Mouse (Mus musculus) stomach, embryonic 16.5 days (tissue): ENCODE data around the gene Pdcd5. TPM values are rescaled to one million over a fixed set of nuclear protein-coding genes. Genes with fewer than 3 reads are reported as not detected.

ENCODE experiments used
- ATAC-seq: fragments of 200-750 bp; cut with Nextera tagmentation; 2 replicates; pipeline ENCODE4 v1.8.0; 2017; ENCODE audit warnings: moderate number of reproducible peaks, moderate TSS enrichment; ENCODE audit not compliant: insufficient read depth, low FRiP score
- H3K27ac ChIP-seq: fragments of 300-500 bp; sonication (generic); 2 replicates; pipeline ENCODE4 v1.5.1; 2014; ENCODE audit warnings: low read length
- H3K27me3 ChIP-seq: fragments of 300-500 bp; sonication (generic); 2 replicates; pipeline ENCODE4 v1.6.1; 2014; ENCODE audit warnings: low read length, control low read depth, mixed read lengths; ENCODE audit not compliant: control insufficient read depth, insufficient read depth
- H3K36me3 ChIP-seq: fragments of 300-500 bp; sonication (generic); 2 replicates; pipeline ENCODE4 v1.6.1; 2014; ENCODE audit warnings: low read length; ENCODE audit not compliant: control insufficient read depth, insufficient read depth
- H3K4me1 ChIP-seq: fragments of 300-500 bp; sonication (generic); 2 replicates; pipeline ENCODE4 v1.6.1; 2014; ENCODE audit warnings: low read length, control low read depth, mixed read lengths; ENCODE audit not compliant: control insufficient read depth, insufficient read depth
- H3K4me2 ChIP-seq: fragments of 300-500 bp; sonication (generic); 2 replicates; pipeline ENCODE4 v1.6.1; 2014; ENCODE audit warnings: low read depth, low read length, mixed read lengths
- H3K4me3 ChIP-seq: fragments of 300-500 bp; sonication (generic); replicated peaks from 2 replicates; pipeline ENCODE4 v1.5.1; 2014; ENCODE audit warnings: mild to moderate bottlenecking, low read length
- H3K9ac ChIP-seq: fragments of 300-500 bp; sonication (generic); 2 replicates; pipeline ENCODE4 v1.6.1; 2014; ENCODE audit warnings: low read length
- H3K9me3 ChIP-seq: fragments of 300-500 bp; sonication (generic); replicated peaks from 2 replicates; pipeline ENCODE4 v1.6.1; 2016; ENCODE audit warnings: low read length, control low read depth; ENCODE audit not compliant: control insufficient read depth
- WGBS: fragments of 180-500 bp; shearing (Covaris S2); extraction: QIAGEN DNeasy Blood & Tissue Kit; methylation state at CpG from one replicate; pipeline ENCODE4 v1.1.7; 2014; 5-methylcytosine and 5-hydroxymethylcytosine counted together
- polyA plus RNA-seq: library from polyadenylated mRNA; unstranded; fragments of >200 nt; fragmentation: Nextera tagmentation; extraction: Ambion mirVana; gene quantifications from 2 replicates; pipeline ENCODE4 v1.2.1, GENCODE M21; 2015

The Pdcd5 gene
- polyA plus RNA-seq: 192 and 216 TPM in 2 replicates

DNA sequence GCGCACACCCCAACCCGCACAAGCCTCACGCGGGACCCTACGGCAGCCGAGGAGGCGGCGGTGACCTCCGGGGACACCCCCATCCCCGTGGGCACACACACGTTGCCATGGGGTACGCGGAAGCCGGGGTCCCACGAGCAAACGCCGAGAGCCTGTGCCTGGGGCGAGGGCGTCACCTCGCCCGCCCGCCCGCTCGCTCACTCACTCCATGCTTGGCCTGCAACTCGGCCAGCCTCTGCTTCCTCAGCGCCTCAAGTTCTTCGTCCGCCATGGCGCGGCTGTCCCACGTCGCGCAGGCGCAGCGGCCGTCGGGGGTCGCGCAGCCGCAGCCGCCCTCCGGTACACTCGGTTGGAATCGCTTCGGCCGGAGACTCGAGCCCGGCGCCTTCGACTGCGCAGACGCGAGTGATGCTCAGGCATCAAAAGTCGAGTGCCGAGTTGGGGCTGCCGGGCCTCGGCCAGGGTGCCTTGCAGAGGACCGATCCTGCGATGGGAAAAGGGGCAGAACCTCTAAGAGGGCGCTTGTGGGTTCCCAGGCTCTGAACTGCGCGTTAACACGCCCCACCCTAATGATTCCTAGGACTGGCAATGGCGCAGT lies at the start of gene Pdcd5:
Gene Pdcd5 (minus strand): TSS at position 421 of the 598 bp plus-strand sequence.
- H3K4me2 ChIP-seq: peak within 1 kb of the TSS; percentile 68
- H3K9me3 ChIP-seq: no peaks in the 10 kb centered on the region; the same call in 1 of the 2 replicates
- peak within 1 kb of the TSS; percentile 61 for H3K27ac ChIP-seq
- peak within 1 kb of the TSS; percentile 96 for H3K9ac ChIP-seq
- peak; percentile 91 for ATAC-seq
- WGBS: under 1% methylated on average over 64 of the region's 64 CpGs
- H3K36me3 ChIP-seq: no peaks in the 10 kb centered on the region
- H3K27me3 ChIP-seq: no peaks in the 10 kb centered on the region
- peak within 1 kb of the TSS; percentile 95 for H3K4me3 ChIP-seq
- peaks cover 7% of the 10 kb centered on the region; the same call in 1 of the 2 replicates for H3K4me1 ChIP-seq

DNA sequence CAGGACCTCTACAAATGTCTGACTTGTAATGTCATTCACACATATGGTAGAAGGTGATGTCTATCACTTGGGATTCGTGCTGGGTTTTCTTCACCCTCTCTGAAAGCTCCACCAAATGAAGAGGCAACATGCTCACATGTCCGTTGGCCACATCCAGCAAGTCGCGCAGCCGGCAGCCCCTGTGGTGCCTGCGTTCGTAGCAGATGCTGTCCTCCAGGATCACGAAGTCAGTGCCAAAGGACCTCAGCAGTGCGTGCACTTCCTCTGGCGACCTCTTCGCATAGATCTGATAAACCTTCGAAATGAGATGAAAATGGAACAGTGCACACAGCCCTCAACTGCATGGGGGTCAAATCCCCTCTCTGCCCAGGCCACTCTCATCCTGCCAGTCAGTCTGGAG lies 45.3 kb upstream of the Pdcd5 start:
- no peak for ATAC-seq
- Histone ChIP-seq H3K9me3 (no peaks in the 10 kb centered on the region), H3K4me2 (no peak overlapping the region), H3K4me1 (no peaks in the 10 kb centered on the region), H3K4me3 (no peak overlapping the region), H3K9ac (no peak overlapping the region), H3K27ac (no peak overlapping the region), H3K36me3 (no peaks in the 10 kb centered on the region), H3K27me3 (no peaks in the 10 kb centered on the region)
- WGBS: 90% methylated on average over 12 of the region's 12 CpGs

- H3K4me3 ChIP-seq: no peak overlapping the region
Measured at GRCm38 (mm10) chr7:35692117-35692516, 44.8 kb upstream of the Pdcd5 start.

GRCm38 (mm10) chr7:35688781-35689349 lies 41.5 kb upstream of the Pdcd5 start:
- no peak overlapping the region for H3K27ac ChIP-seq
- H3K27me3 ChIP-seq: no peaks in the 10 kb centered on the region
- H3K9me3 ChIP-seq: no peaks in the 10 kb centered on the region
- no peak overlapping the region for H3K4me3 ChIP-seq
- no peaks in the 10 kb centered on the region for H3K4me1 ChIP-seq
- no peak for ATAC-seq
- H3K36me3 ChIP-seq: no peaks in the 10 kb centered on the region
- H3K9ac ChIP-seq: no peak overlapping the region
- H3K4me2 ChIP-seq: no peak overlapping the region
- WGBS: 85% methylated on average over 11 of the region's 11 CpGs

More at GRCm38 (mm10) chr7:35692117-35692516, 44.8 kb upstream of the Pdcd5 start:
- no peaks in the 10 kb centered on the region for H3K9me3 ChIP-seq
- H3K9ac ChIP-seq: no peak overlapping the region
- H3K27ac ChIP-seq: no peak overlapping the region
- 80% methylated on average over 14 of the region's 14 CpGs for WGBS
- no peaks in the 10 kb centered on the region for H3K4me1 ChIP-seq
- no peak overlapping the region for H3K4me2 ChIP-seq
- no peaks in the 10 kb centered on the region for H3K36me3 ChIP-seq
- no peaks in the 10 kb centered on the region for H3K27me3 ChIP-seq
- ATAC-seq: no peak

- WGBS: 71% methylated on average over 9 of the region's 9 CpGs
- no peak overlapping the region for H3K27ac ChIP-seq
- no peak overlapping the region for H3K9ac ChIP-seq
- H3K27me3 ChIP-seq: no peaks in the 10 kb centered on the region
- no peaks in the 10 kb centered on the region for H3K36me3 ChIP-seq
- no peak overlapping the region for H3K4me3 ChIP-seq
- ATAC-seq: no peak
- H3K9me3 ChIP-seq: no peaks in the 10 kb centered on the region
- H3K4me1 ChIP-seq: no peaks in the 10 kb centered on the region
- H3K4me2 ChIP-seq: no peak overlapping the region
Measured at GRCm38 (mm10) chr7:35688276-35688675, 41.0 kb upstream of the Pdcd5 start.

GRCm38 (mm10) chr7:35687229-35687628 lies 39.9 kb upstream of the Pdcd5 start:
- Histone ChIP-seq H3K27me3 (no peaks in the 10 kb centered on the region), H3K4me3 (0 out of 2 replicates have a peak overlapping the region, but pooled peaks have one; percentile 13), H3K9ac (no peak overlapping the region), H3K9me3 (no peaks in the 10 kb centered on the region), H3K27ac (no peak overlapping the region), H3K4me2 (peak overlapping the region; percentile 50), H3K4me1 (no peaks in the 10 kb centered on the region), H3K36me3 (no peaks in the 10 kb centered on the region)
- ATAC-seq: peak; percentile 51; the same call in 1 of the 2 replicates
- 22% methylated on average over 10 of the region's 10 CpGs for WGBS

DNA sequence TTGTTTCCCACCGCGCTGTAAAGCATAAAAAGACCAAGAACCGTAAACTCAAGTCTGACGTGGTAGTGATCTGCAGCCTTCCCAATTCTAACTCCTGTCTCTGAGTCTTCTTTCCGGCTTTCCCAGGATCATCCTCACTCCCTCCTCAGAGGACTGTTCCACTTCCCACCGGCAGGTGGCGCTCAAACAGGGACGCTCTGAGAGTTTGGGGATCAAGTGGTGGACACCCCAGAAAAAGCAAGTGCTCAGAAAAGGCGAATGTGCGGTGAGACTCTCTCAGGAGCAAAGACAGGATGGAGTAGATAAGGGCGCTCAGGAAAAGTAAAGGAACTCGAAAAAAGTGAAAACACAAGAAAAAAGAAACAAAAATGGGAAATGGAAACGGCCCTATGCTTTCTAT lies 39.4 kb upstream of the Pdcd5 start:
- no peak for ATAC-seq
- no peaks in the 10 kb centered on the region for H3K4me1 ChIP-seq
- peak overlapping the region; percentile 50 for H3K4me2 ChIP-seq
- H3K9me3 ChIP-seq: no peaks in the 10 kb centered on the region
- H3K27ac ChIP-seq: no peak overlapping the region
- no peaks in the 10 kb centered on the region for H3K36me3 ChIP-seq
- no peaks in the 10 kb centered on the region for H3K27me3 ChIP-seq
- no peak overlapping the region for H3K9ac ChIP-seq
- H3K4me3 ChIP-seq: 0 out of 2 replicates have a peak overlapping the region, but pooled peaks have one; percentile 13
- 22% methylated on average over 13 of the region's 13 CpGs for WGBS

DNA sequence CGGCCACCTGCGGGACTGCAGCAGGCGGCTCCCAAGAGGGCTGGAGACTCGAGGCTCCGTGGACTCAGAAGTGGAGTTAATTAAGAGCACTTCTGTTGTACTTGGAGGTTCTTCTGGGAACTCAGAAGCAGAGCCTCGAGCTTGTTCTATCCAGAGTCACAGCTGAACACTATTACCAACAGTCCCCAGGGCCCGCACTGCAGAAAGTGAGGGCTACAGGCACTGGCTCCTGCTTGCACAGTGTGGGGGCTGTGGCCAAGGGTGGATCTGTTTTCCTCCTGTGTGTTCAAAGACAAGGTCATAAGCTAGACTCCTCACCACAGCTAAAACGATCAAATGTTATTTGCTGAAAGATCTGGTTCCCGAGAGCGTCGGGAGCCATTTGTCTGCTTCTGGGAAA lies 38.9 kb upstream of the Pdcd5 start:
- H3K27ac ChIP-seq: no peak overlapping the region
- H3K4me2 ChIP-seq: 0 out of 2 replicates have a peak overlapping the region, but pooled peaks have one; percentile 50
- no peaks in the 10 kb centered on the region for H3K4me1 ChIP-seq
- H3K9ac ChIP-seq: no peak overlapping the region
- WGBS: 62% methylated on average over 11 of the region's 11 CpGs
- H3K9me3 ChIP-seq: no peaks in the 10 kb centered on the region
- ATAC-seq: no peak
- no peak overlapping the region for H3K4me3 ChIP-seq
- H3K27me3 ChIP-seq: no peaks in the 10 kb centered on the region
- H3K36me3 ChIP-seq: no peaks in the 10 kb centered on the region

- Histone ChIP-seq H3K36me3 (no peaks in the 10 kb centered on the region), H3K27ac (no peak overlapping the region)
- WGBS: 84% methylated on average over 6 of the region's 6 CpGs
Measured at GRCm38 (mm10) chr7:35683409-35684122, 36.2 kb upstream of the Pdcd5 start.

More at GRCm38 (mm10) chr7:35683409-35684122, 36.2 kb upstream of the Pdcd5 start:
- ATAC-seq: no peak
- H3K9me3 ChIP-seq: no peaks in the 10 kb centered on the region
- no peak overlapping the region for H3K4me3 ChIP-seq
- no peak overlapping the region for H3K9ac ChIP-seq
- H3K4me1 ChIP-seq: no peaks in the 10 kb centered on the region
- no peaks in the 10 kb centered on the region for H3K27me3 ChIP-seq
- no peak overlapping the region for H3K4me2 ChIP-seq
